Mouse (Mus musculus): ENCODE results near the gene Nnmt. TPM values are rescaled to one million over a fixed set of nuclear protein-coding genes. Genes with fewer than 3 reads are reported as not detected.

The Nnmt gene
- total and polyA plus RNA-seq, 3 experiments, result not detected

DNA sequence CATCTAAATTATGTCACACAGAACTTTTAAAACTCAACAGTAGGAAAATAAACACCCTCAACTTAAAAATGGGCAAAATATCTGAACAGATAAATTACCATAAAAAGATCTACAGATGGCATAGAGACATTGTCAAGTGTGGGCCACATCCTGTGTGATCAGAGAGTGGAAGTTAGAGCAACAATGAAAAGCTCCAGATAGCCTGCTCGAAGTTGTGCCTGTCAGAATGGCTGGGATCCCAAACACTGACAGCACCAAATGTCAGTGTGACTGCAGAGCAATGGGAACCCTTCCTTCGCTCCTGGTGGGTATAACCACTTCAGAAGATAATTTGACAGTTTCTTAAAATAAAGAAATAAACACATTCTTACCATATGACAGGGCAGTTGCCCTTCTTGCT lies 55.9 kb downstream of the Nnmt start:
- DNase-seq (ENCODE audit: extremely low read depth), result no peak
- Histone ChIP-seq H3K9me3 (replicated peaks; ENCODE audit: low read length) (no peaks in the 10 kb centered on the region), H3K4me3 (replicated peaks in 1 of 3; ENCODE audit: low read depth in 2 of 3, low read length in 2 of 3, poor library complexity in 1 of 3) (no peak overlapping the region), H3K79me2 (replicated peaks; ENCODE audit: control insufficient read depth, extremely low read depth, insufficient read depth, poor library complexity, severe bottlenecking) (no peaks in the 10 kb centered on the region), H3K4me1 (ENCODE audit: control insufficient read depth in 1 of 2, insufficient read depth in 2 of 2) (peaks cover 0 to 3% of the 10 kb centered on the region in 2 experiments; a peak in 1 of 4 replicates), H3K27ac (ENCODE audit: insufficient read depth, low read depth) (no peak overlapping the region), H3K36me3 (replicated peaks in 1 of 2; ENCODE audit: control insufficient read depth in 1 of 2, insufficient read depth in 1 of 2, low read length in 1 of 2) (no peaks in the 10 kb centered on the region), H3K27me3 (replicated peaks) (no peaks in the 10 kb centered on the region), H3K4me2 (ENCODE audit: insufficient read depth, low read depth, poor library complexity, severe bottlenecking) (no peak overlapping the region), H3K9ac (ENCODE audit: insufficient read depth, low read depth) (no peak overlapping the region)
- dilution Hi-C loops (cut with MboI; ENCODE audit: extremely low pct_ligation_motif_present, extremely low pct_unique_long_range_greater_than_20kb, low sequenced_read_pairs), result no loop called here
- TF ChIP-seq E2F4 (IDR thresholded peaks at IDR 0.05; ENCODE audit: insufficient replicate concordance, low read depth, low read length) (no peak), ZKSCAN1 (IDR thresholded peaks at IDR 0.05; ENCODE audit: borderline replicate concordance, low read depth, low read length) (no peak), NELFE (IDR thresholded peaks at IDR 0.05; ENCODE audit: low read depth, low read length) (no peak), MXI1 (IDR thresholded peaks at IDR 0.05; ENCODE audit: low read depth, low read length) (no peak), JUN (IDR thresholded peaks at IDR 0.05; ENCODE audit: insufficient read depth, low read depth, low read length) (no peak), MAFK (IDR thresholded peaks at IDR 0.05; ENCODE audit: insufficient replicate concordance, low read length) (no peak), USF1 (IDR thresholded peaks at IDR 0.05; ENCODE audit: low read depth, low read length) (no peak), USF2 (conservative IDR thresholded peaks at IDR 0.05; ENCODE audit: low read depth, low read length) (no peak), POLR2AphosphoS2 (IDR thresholded peaks at IDR 0.05; ENCODE audit: low read depth, low read length) (no peak), ZC3H11A (IDR thresholded peaks at IDR 0.05; ENCODE audit: low read depth, low read length) (no peak), HCFC1 (IDR thresholded peaks at IDR 0.05; ENCODE audit: low read depth, low read length) (no peak), CHD2 (IDR thresholded peaks at IDR 0.05; ENCODE audit: low read length) (no peak), ZMIZ1 (IDR thresholded peaks at IDR 0.05; ENCODE audit: low read depth, low read length) (no peak), CTCF (conservative IDR thresholded peaks at IDR 0.05 in 1 of 2, IDR thresholded peaks at IDR 0.05 in 1 of 2; ENCODE audit: low read depth in 2 of 2, low read length in 2 of 2) (no peak), IRF4 (IDR thresholded peaks at IDR 0.05; ENCODE audit: low read depth, low read length) (no peak), MYC (IDR thresholded peaks at IDR 0.05; ENCODE audit: low read depth, low read length) (no peak), NRF1 (IDR thresholded peaks at IDR 0.05; ENCODE audit: low read depth, low read length) (no peak), SMC3 (IDR thresholded peaks at IDR 0.05; ENCODE audit: low read depth, low read length) (no peak), ELF1 (IDR thresholded peaks at IDR 0.05; ENCODE audit: low read depth, low read length) (no peak)
- in situ Hi-C loops (cut with MboI; ENCODE audit: low pct_ligation_motif_present, low pct_unique_long_range_greater_than_20kb, low sequenced_read_pairs), result no loop called here

DNA sequence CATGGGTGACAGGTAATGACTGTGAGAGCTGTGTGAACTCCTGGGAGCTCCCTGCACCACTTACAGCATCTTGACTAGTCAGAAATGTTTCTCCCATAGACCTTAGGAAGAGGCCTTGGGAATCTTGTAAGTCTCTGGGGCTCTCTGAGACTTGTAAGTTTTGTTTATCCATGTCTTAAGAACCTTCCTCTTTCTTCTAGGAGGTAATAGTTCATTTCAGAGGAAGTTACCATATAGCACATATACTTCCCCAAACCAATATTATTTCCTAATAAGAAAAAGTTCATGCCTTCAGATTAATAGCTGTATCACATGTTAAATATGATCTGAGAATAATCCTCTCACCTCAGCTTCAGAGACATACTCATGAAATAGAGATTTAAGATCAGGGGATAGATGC lies 57.7 kb downstream of the Nnmt start:
- Histone ChIP-seq H3K27ac (ENCODE audit: insufficient read depth, low read depth) (no peak overlapping the region), H3K27me3 (replicated peaks) (no peaks in the 10 kb centered on the region), H3K9ac (ENCODE audit: insufficient read depth, low read depth) (no peak overlapping the region), H3K4me3 (replicated peaks in 1 of 3; ENCODE audit: low read depth in 2 of 3, low read length in 2 of 3, poor library complexity in 1 of 3) (no peak overlapping the region), H3K4me1 (ENCODE audit: control insufficient read depth in 1 of 2, insufficient read depth in 2 of 2) (peaks cover 0 to 3% of the 10 kb centered on the region in 2 experiments; a peak in 1 of 4 replicates), H3K79me2 (replicated peaks; ENCODE audit: control insufficient read depth, extremely low read depth, insufficient read depth, poor library complexity, severe bottlenecking) (no peaks in the 10 kb centered on the region), H3K9me3 (replicated peaks; ENCODE audit: low read length) (peaks cover 5% of the 10 kb centered on the region), H3K4me2 (ENCODE audit: insufficient read depth, low read depth, poor library complexity, severe bottlenecking) (no peak overlapping the region), H3K36me3 (replicated peaks in 1 of 2; ENCODE audit: control insufficient read depth in 1 of 2, insufficient read depth in 1 of 2, low read length in 1 of 2) (no peaks in the 10 kb centered on the region)
- TF ChIP-seq SMC3 (IDR thresholded peaks at IDR 0.05; ENCODE audit: low read depth, low read length), result no peak
- TF ChIP-seq BHLHE40 (IDR thresholded peaks at IDR 0.05; ENCODE audit: low read depth, low read length), result no peak
- no peak for TF ChIP-seq MYC (IDR thresholded peaks at IDR 0.05; ENCODE audit: low read depth, low read length)
- no peak for TF ChIP-seq PAX5 (IDR thresholded peaks at IDR 0.05; ENCODE audit: low read length)
- no peak for TF ChIP-seq MAZ (IDR thresholded peaks at IDR 0.05; ENCODE audit: low read depth, low read length)
- TF ChIP-seq ZMIZ1 (IDR thresholded peaks at IDR 0.05; ENCODE audit: low read depth, low read length), result no peak
- no peak for TF ChIP-seq POLR2A (IDR thresholded peaks at IDR 0.05; ENCODE audit: low read depth, low read length)
- TF ChIP-seq HCFC1 (IDR thresholded peaks at IDR 0.05; ENCODE audit: low read depth, low read length), result no peak
- DNase-seq (ENCODE audit: extremely low read depth), result no peak
- in situ Hi-C loops (cut with MboI; ENCODE audit: low pct_ligation_motif_present, low pct_unique_long_range_greater_than_20kb, low sequenced_read_pairs), result no loop called here
- dilution Hi-C loops (cut with MboI; ENCODE audit: extremely low pct_ligation_motif_present, extremely low pct_unique_long_range_greater_than_20kb, low sequenced_read_pairs), result no loop called here

Other genes with a start within 250 kb of the Nnmt start
- 120 and 161 TPM in 2 replicates for gene Rexo2, start 124.5 kb downstream of the Nnmt start, total RNA-seq (2012; rRNA removed)
- 108 and 112 TPM in 2 replicates for gene Rexo2, start 124.5 kb downstream of the Nnmt start, total RNA-seq (2014; rRNA removed)
- gene Rexo2, start 124.5 kb downstream of the Nnmt start, polyA plus RNA-seq (2012; ENCODE audit: insufficient read length, low read depth), result 253 and 296 TPM in 2 replicates
- gene Rbm7, start 109.9 kb downstream of the Nnmt start, total RNA-seq (2012; rRNA removed), result 73.4 and 80.6 TPM in 2 replicates
- 220 and 232 TPM in 2 replicates for gene Rbm7, start 109.9 kb downstream of the Nnmt start, total RNA-seq (2014; rRNA removed)
- 91.9 and 92.2 TPM in 2 replicates for gene Rbm7, start 109.9 kb downstream of the Nnmt start, polyA plus RNA-seq (2012; ENCODE audit: insufficient read length, low read depth)
- gene Gm5617, start 109.7 kb downstream of the Nnmt start, total RNA-seq (2012; rRNA removed), result 15.3 and 35.2 TPM in 2 replicates
- gene Gm5617, start 109.7 kb downstream of the Nnmt start, total RNA-seq (2014; rRNA removed), result 16.5 and 20.4 TPM in 2 replicates
- gene Gm5617, start 109.7 kb downstream of the Nnmt start, polyA plus RNA-seq (2012; ENCODE audit: insufficient read length, low read depth), result 17.0 and 20.5 TPM in 2 replicates
- gene Zbtb16, start 231.1 kb upstream of the Nnmt start, total RNA-seq (2012; rRNA removed), result 1.7 and 3.0 TPM in 2 replicates
- gene Zbtb16, start 231.1 kb upstream of the Nnmt start, total RNA-seq (2014; rRNA removed), result 0.34 TPM in 2 replicates
- 0.90 and 1.0 TPM in 2 replicates for gene Zbtb16, start 231.1 kb upstream of the Nnmt start, polyA plus RNA-seq (2012; ENCODE audit: insufficient read length, low read depth)